Mouse (Mus musculus): ENCODE measurements around the gene Gga1.
"Not testable (repeated sequence)": the region's sequence is repeated elsewhere in the genome, so short reads cannot be mapped to it uniquely, and the experiment has no call there.

The Gga1 gene

GRCm38 (mm10) chr15:78845321-78845720 is 31.7 kb upstream of the Gga1 start:
- no peak for DNase-seq (ENCODE audit: low spot score)

- no peak for DNase-seq (ENCODE audit: low spot score)
Measured at GRCm38 (mm10) chr15:78845867-78846266, 31.1 kb upstream of the Gga1 start.

GRCm38 (mm10) chr15:78846352-78846751 is 30.6 kb upstream of the Gga1 start:
- no peak for DNase-seq (ENCODE audit: low spot score)

- DNase-seq (ENCODE audit: low spot score) = not testable (repeated sequence)
Measured at GRCm38 (mm10) chr15:78846805-78847204, 30.2 kb upstream of the Gga1 start.

- DNase-seq (ENCODE audit: low spot score) = peak; percentile 88
Measured at GRCm38 (mm10) chr15:78848467-78848866, 28.5 kb upstream of the Gga1 start.

GRCm38 (mm10) chr15:78849485-78849884 is 27.5 kb upstream of the Gga1 start:
- DNase-seq (ENCODE audit: low spot score) = no peak

GRCm38 (mm10) chr15:78850059-78850824 is 26.7 kb upstream of the Gga1 start:
- DNase-seq (ENCODE audit: low spot score) = no peak

- DNase-seq (ENCODE audit: low spot score) = no peak
Measured at GRCm38 (mm10) chr15:78850944-78851343, 26.0 kb upstream of the Gga1 start.

GRCm38 (mm10) chr15:78851505-78852153 is 25.4 kb upstream of the Gga1 start:
- DNase-seq (ENCODE audit: low spot score) = peak; percentile 94

- no peak for DNase-seq (ENCODE audit: low spot score)
Measured at GRCm38 (mm10) chr15:78855303-78855965, 21.6 kb upstream of the Gga1 start, which contains the start of gene Lgals2. Gene Lgals2, minus strand, starts transcription at chr15:78855529.

GRCm38 (mm10) chr15:78857009-78857408 is 20.0 kb upstream of the Gga1 start:
- DNase-seq (ENCODE audit: low spot score) = no peak

- no peak for DNase-seq (ENCODE audit: low spot score)
Measured at GRCm38 (mm10) chr15:78859311-78859710, 17.7 kb upstream of the Gga1 start.

GRCm38 (mm10) chr15:78859714-78860113 is 17.3 kb upstream of the Gga1 start:
- DNase-seq (ENCODE audit: low spot score) = no peak

- DNase-seq (ENCODE audit: low spot score) = no peak
Measured at GRCm38 (mm10) chr15:78862280-78862679, 14.7 kb upstream of the Gga1 start.

- DNase-seq (ENCODE audit: low spot score) = no peak
Measured at GRCm38 (mm10) chr15:78863154-78863553, 13.8 kb upstream of the Gga1 start.

GRCm38 (mm10) chr15:78863852-78864253 is 13.1 kb upstream of the Gga1 start:
- DNase-seq (ENCODE audit: low spot score) = no peak

- DNase-seq (ENCODE audit: low spot score) = no peak
Measured at GRCm38 (mm10) chr15:78868398-78868797, 8.6 kb upstream of the Gga1 start.

- no peak for DNase-seq (ENCODE audit: low spot score)
Measured at GRCm38 (mm10) chr15:78868826-78869233, 8.2 kb upstream of the Gga1 start.

GRCm38 (mm10) chr15:78869775-78870174 is 7.2 kb upstream of the Gga1 start:
- DNase-seq (ENCODE audit: low spot score) = no peak

- DNase-seq (ENCODE audit: low spot score) = no peak
Measured at GRCm38 (mm10) chr15:78872021-78872608, 4.9 kb upstream of the Gga1 start.

GRCm38 (mm10) chr15:78873803-78874435 is 3.1 kb upstream of the Gga1 start:
- DNase-seq (ENCODE audit: low spot score) = no peak

- DNase-seq (ENCODE audit: low spot score) = no peak
Measured at GRCm38 (mm10) chr15:78874989-78875388, 2.0 kb upstream of the Gga1 start.

Data from urinary bladder, postnatal 25 days (tissue).